Mouse (Mus musculus): ENCODE data around the gene Gpsm3.

GRCm38 (mm10) chr17:34629796-34630603, 40.4 kb downstream of the Gpsm3 start:
- TF ChIP-seq MAX (IDR thresholded peaks at IDR 0.05) (no peak), CTCF (IDR thresholded peaks at IDR 0.05; ENCODE audit: control insufficient read depth, insufficient read depth, insufficient read length) (no peak), MYOG (IDR thresholded peaks at IDR 0.05; ENCODE audit: control insufficient read depth, extremely low read depth, insufficient read length) (no peak)
